Mouse (Mus musculus): Measurements from ENCODE around the gene Cnnm2. TPM values are rescaled to one million over a fixed set of nuclear protein-coding genes. Genes with fewer than 3 reads are reported as not detected.

The Cnnm2 gene
- total and polyA plus RNA-seq, 3 experiments: 4.0 to 10.7 TPM; not detected in 1

DNA sequence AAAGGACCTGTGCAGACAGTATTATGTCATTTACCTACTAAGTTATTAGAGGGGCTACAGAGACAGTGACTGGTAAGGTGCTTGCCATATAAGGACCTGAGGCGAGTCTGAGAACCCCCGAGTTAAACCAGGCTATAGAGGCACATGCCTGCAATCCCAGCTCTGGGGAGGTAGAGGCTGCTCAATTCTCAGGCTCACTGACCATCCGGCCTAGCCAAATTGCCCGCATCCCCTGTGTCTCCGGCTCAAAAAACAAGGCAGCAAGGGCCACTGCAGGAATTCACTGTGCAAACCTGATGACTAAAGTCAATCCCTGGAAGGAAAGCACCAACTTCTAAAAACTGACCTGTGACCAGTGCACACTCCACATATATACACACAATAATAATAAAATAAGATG lies 142.0 kb downstream of the Cnnm2 start:
- peaks cover 2% of the 10 kb centered on the region for H3K79me2 ChIP-seq (ENCODE audit: control insufficient read depth, insufficient read depth, low read length, poor library complexity)
- peaks cover 27 to 53% of the 10 kb centered on the region in 2 experiments for H3K36me3 ChIP-seq (ENCODE audit: control insufficient read depth in 1 of 2, insufficient read depth in 2 of 2, low read length in 2 of 2)
- no peak for DNase-seq (ENCODE audit: low read depth, low spot score)
- H3K9me3 ChIP-seq (replicated peaks; ENCODE audit: insufficient read depth, low read length): no peaks in the 10 kb centered on the region
- no peak for TF ChIP-seq MAFK (IDR thresholded peaks at IDR 0.05; ENCODE audit: borderline replicate concordance, low read depth, low read length)
- TF ChIP-seq POLR2AphosphoS5 (IDR thresholded peaks at IDR 0.05; ENCODE audit: borderline replicate concordance, low read depth, low read length): no peak
- TF ChIP-seq ELF1 (IDR thresholded peaks at IDR 0.05; ENCODE audit: low read depth, low read length): no peak
- TF ChIP-seq TAL1 (IDR thresholded peaks at IDR 0.05; ENCODE audit: low read length): no peak
- no peak for TF ChIP-seq RCOR1 (IDR thresholded peaks at IDR 0.05; ENCODE audit: low read depth, low read length)
- TF ChIP-seq ZMIZ1 (IDR thresholded peaks at IDR 0.05; ENCODE audit: low read depth, low read length): no peak
- no peak for TF ChIP-seq ZC3H11A (IDR thresholded peaks at IDR 0.05; ENCODE audit: low read depth, low read length)
- no peak for TF ChIP-seq ZKSCAN1 (IDR thresholded peaks at IDR 0.05; ENCODE audit: low read depth, low read length)
- TF ChIP-seq SMC3 (IDR thresholded peaks at IDR 0.05; ENCODE audit: low read depth, low read length): no peak
- no peak for TF ChIP-seq JUND (IDR thresholded peaks at IDR 0.05; ENCODE audit: low read depth, low read length)
- TF ChIP-seq E2F4 (IDR thresholded peaks at IDR 0.05; ENCODE audit: borderline replicate concordance, low read depth, low read length): no peak
- TF ChIP-seq MXI1 (IDR thresholded peaks at IDR 0.05; ENCODE audit: low read depth, low read length): no peak
- TF ChIP-seq TCF12 (IDR thresholded peaks at IDR 0.05; ENCODE audit: low read depth, low read length): no peak
- no peak for TF ChIP-seq USF2 (IDR thresholded peaks at IDR 0.05; ENCODE audit: borderline replicate concordance in 1 of 2, insufficient read depth in 1 of 2, low read depth in 1 of 2, low read length in 2 of 2)
- TF ChIP-seq SIN3A (IDR thresholded peaks at IDR 0.05; ENCODE audit: low read length): no peak
- TF ChIP-seq ZNF384 (IDR thresholded peaks at IDR 0.05; ENCODE audit: low read depth, low read length): no peak
- no peak for TF ChIP-seq CHD2 (IDR thresholded peaks at IDR 0.05; ENCODE audit: low read length)
- no peak for TF ChIP-seq ETS1 (IDR thresholded peaks at IDR 0.05; ENCODE audit: low read depth, low read length)
- TF ChIP-seq CTCF (IDR thresholded peaks at IDR 0.05 in 2 of 3, conservative IDR thresholded peaks at IDR 0.05 in 1 of 3; ENCODE audit: control insufficient read depth in 1 of 3, insufficient read depth in 1 of 3, low read depth in 2 of 3, low read length in 3 of 3, poor library complexity in 1 of 3, severe bottlenecking in 1 of 3): no peak
- H3K9ac ChIP-seq (ENCODE audit: control insufficient read depth, low read depth, low read length, poor library complexity, severe bottlenecking): no peak overlapping the region
- H3K27ac ChIP-seq (ENCODE audit: control insufficient read depth, low read depth, low read length): no peak overlapping the region
- H3K27me3 ChIP-seq (ENCODE audit: control insufficient read depth in 1 of 2, insufficient read depth in 2 of 2, low read length in 2 of 2): no peaks in the 10 kb centered on the region
- peaks cover 29 to 36% of the 10 kb centered on the region in 2 experiments for H3K4me1 ChIP-seq (ENCODE audit: control insufficient read depth in 1 of 2, insufficient read depth in 2 of 2, low read length in 2 of 2)
- H3K4me3 ChIP-seq (ENCODE audit: control insufficient read depth in 1 of 2, insufficient read depth in 1 of 2, low read depth in 2 of 2, low read length in 2 of 2): no peak overlapping the region

DNA sequence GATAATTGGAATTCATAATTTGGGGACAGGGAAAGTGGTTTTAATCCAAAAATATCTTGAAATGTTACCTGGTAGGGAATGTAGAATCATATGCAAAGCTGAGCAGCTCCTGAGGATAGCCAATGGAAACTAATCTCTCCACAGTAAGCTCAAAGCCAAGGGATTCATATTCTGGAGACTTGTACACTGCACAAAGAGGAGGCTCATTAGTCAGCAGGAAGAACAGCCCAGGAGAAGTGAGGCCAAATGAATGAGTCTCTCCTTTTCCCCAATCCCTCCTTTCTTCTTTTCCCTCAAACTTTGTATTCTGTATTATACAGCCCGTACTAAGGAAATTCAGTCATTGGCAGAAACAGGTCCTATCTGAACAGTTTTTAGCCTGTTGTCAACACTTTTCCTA lies 143.5 kb downstream of the Cnnm2 start:
- peak overlapping the region; percentile 8; the same call in 1 of the 2 replicates for H3K9ac ChIP-seq (ENCODE audit: control insufficient read depth, low read depth, low read length, poor library complexity, severe bottlenecking)
- H3K4me1 ChIP-seq (ENCODE audit: control insufficient read depth in 1 of 2, insufficient read depth in 2 of 2, low read length in 2 of 2): peaks cover 27 to 41% of the 10 kb centered on the region in 2 experiments
- H3K79me2 ChIP-seq (ENCODE audit: control insufficient read depth, insufficient read depth, low read length, poor library complexity): peaks cover 8% of the 10 kb centered on the region
- no peaks in the 10 kb centered on the region for H3K27me3 ChIP-seq (ENCODE audit: control insufficient read depth in 1 of 2, insufficient read depth in 2 of 2, low read length in 2 of 2)
- H3K4me3 ChIP-seq (ENCODE audit: control insufficient read depth in 1 of 2, insufficient read depth in 1 of 2, low read depth in 2 of 2, low read length in 2 of 2): no peak overlapping the region
- H3K27ac ChIP-seq (ENCODE audit: control insufficient read depth, low read depth, low read length): peak overlapping the region; percentile 56
- DNase-seq (ENCODE audit: low read depth, low spot score): no peak
- TF ChIP-seq TCF12 (IDR thresholded peaks at IDR 0.05; ENCODE audit: low read depth, low read length): no peak
- no peak for TF ChIP-seq HCFC1 (IDR thresholded peaks at IDR 0.05; ENCODE audit: low read depth, low read length)
- no peak for TF ChIP-seq MAX (IDR thresholded peaks at IDR 0.05; ENCODE audit: low read length)
- TF ChIP-seq USF1 (IDR thresholded peaks at IDR 0.05; ENCODE audit: low read depth, low read length): no peak
- no peak for TF ChIP-seq TBP (IDR thresholded peaks at IDR 0.05; ENCODE audit: low read depth, low read length)
- no peak for TF ChIP-seq SIN3A (IDR thresholded peaks at IDR 0.05; ENCODE audit: low read length)
- no peak for TF ChIP-seq GABPA (IDR thresholded peaks at IDR 0.05; ENCODE audit: low read depth, low read length)
- no peak for TF ChIP-seq ELF1 (IDR thresholded peaks at IDR 0.05; ENCODE audit: low read depth, low read length)
- no peak for TF ChIP-seq CTCF (IDR thresholded peaks at IDR 0.05 in 2 of 3, conservative IDR thresholded peaks at IDR 0.05 in 1 of 3; ENCODE audit: control insufficient read depth in 1 of 3, insufficient read depth in 1 of 3, low read depth in 2 of 3, low read length in 3 of 3, poor library complexity in 1 of 3, severe bottlenecking in 1 of 3)
- TF ChIP-seq TAL1 (IDR thresholded peaks at IDR 0.05; ENCODE audit: low read length): no peak
- no peak for TF ChIP-seq MAFK (IDR thresholded peaks at IDR 0.05; ENCODE audit: borderline replicate concordance, low read depth, low read length)
- no peak for TF ChIP-seq KAT2A (conservative IDR thresholded peaks at IDR 0.05; ENCODE audit: low read depth, low read length)
- no peak for TF ChIP-seq BHLHE40 (IDR thresholded peaks at IDR 0.05; ENCODE audit: borderline replicate concordance, low read depth, low read length)
- no peak for TF ChIP-seq ZMIZ1 (IDR thresholded peaks at IDR 0.05; ENCODE audit: low read depth, low read length)
- no peak for TF ChIP-seq CHD1 (IDR thresholded peaks at IDR 0.05; ENCODE audit: low read depth, low read length)
- no peak for TF ChIP-seq POLR2A (IDR thresholded peaks at IDR 0.05; ENCODE audit: control insufficient read depth in 1 of 2, insufficient read depth in 1 of 2, low read depth in 1 of 2, low read length in 2 of 2, poor library complexity in 1 of 2)
- TF ChIP-seq JUND (IDR thresholded peaks at IDR 0.05; ENCODE audit: low read depth, low read length): no peak
- TF ChIP-seq NELFE (IDR thresholded peaks at IDR 0.05; ENCODE audit: low read depth, low read length): no peak
- peaks cover 21 to 57% of the 10 kb centered on the region in 2 experiments for H3K36me3 ChIP-seq (ENCODE audit: control insufficient read depth in 1 of 2, insufficient read depth in 2 of 2, low read length in 2 of 2)
- no peaks in the 10 kb centered on the region for H3K9me3 ChIP-seq (replicated peaks; ENCODE audit: insufficient read depth, low read length)
